Mouse (Mus musculus): Measurements from ENCODE around the gene Celf2. TPM values are rescaled to one million over a fixed set of nuclear protein-coding genes. Genes with fewer than 3 reads are reported as not detected.

Gene Celf2
- total RNA-seq, 2 experiments from 2014 or later = 67.2 to 76.9 TPM

DNA sequence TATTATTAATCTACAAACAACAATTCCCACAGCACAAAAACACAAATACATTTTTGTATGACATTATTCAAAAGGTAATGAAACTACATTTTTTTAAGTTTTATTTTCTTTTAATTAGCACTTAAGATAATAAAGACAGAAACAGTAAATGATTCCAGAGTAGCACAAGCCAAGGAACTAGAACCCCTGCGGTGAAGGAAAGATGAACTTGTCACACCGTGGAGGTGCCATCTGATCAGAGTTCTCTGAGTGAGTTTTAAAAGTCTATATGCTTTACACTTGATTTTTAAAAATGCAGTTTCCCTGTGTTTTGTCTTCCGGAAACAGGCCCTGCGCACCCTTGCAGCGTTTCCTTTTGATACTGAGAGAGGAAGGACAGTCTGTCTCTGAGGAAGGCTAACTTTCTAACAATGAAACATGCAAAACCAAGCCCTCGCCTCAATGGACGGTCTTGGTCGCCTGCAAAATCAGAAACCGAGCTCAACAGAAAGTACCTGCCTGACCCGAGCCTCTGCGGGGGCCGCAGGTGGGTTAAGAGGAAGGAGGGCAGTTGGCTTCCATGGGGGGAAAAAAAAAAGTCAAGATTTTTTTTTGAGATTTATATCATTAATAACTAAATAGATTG lies 966.7 kb downstream of the Celf2 start:
- no peak for DNase-seq

DNA sequence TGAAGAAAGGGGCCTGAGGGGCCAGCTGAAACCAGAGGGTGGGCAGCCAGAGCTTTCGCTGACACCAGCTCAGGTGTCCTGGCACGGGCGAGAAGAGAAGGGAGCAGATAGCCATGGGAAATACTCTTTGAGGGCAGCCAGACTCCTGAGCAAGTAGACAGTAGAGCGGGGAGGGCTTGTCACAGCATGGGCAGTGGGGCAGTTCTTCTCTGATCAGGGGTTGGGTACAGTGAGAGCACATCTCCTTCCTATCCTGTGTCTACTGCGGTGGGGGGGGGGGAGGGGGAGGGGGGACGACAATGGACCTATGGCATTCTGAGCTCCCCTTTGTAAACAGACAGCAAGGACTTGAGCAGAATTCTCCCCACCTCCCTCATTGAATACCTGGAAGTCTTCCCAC lies 968.5 kb downstream of the Celf2 start:
- no peak for DNase-seq

DNA sequence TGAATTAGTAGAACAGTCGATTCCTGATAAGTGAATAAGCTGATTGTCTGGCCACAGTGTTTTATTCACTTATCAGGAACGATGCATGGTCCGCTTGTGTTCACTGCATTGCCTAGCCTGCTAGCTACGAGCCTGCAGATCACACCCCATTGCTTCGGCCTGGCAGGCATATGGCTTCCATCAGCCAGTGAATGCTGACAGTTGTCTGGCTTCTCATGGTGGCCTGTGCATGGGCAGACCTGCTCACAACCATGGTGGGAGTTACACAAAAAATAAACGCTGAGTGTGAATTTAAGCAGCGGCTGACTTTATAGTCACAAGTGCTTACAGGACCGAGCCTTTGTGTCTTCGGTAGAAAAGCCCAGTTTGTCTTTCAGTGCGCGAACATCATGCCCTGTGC lies 969.3 kb downstream of the Celf2 start:
- no peak for DNase-seq

DNA sequence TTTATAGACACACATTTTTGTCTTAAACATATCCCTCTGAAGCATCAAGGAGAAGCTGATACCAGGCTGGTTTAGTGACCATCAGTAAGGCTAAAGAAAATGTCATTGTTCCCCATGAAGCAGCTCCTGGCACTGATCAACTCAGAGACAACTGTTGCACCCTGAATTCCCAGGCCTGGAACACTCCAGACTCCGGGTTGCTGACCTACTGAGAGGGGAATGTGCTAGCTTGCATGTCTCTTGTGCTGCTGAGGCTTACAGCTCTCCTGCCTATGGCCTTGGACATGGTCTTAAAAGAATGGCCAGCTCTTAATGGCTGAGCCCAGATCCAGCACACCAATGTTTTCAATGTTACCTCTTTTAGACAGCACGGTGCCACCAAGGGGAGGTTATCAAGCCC lies 970.9 kb downstream of the Celf2 start:
- no peak for DNase-seq

DNA sequence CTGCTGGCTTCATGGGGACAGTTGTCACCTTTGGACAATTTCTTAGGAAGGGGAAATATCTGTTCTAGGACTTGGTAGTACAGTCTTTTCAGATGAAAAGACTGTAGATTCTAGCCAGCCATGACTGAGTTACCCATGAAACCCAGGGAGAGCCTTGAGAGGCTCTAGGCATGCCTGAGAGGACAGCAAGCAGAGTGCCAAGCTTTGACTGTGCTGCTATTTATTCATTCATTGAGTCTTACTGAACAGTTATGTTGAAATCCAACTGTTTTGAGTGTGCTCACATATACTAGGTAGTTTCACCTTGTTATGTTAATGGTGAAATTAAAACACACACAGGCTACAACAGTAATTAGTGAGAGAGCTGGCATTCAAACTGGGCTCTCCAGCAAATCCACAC lies 971.3 kb downstream of the Celf2 start:
- DNase-seq = no peak

GRCm38 (mm10) chr2:6537326-6537725 lies 972.0 kb downstream of the Celf2 start:
- no peak for DNase-seq

DNA sequence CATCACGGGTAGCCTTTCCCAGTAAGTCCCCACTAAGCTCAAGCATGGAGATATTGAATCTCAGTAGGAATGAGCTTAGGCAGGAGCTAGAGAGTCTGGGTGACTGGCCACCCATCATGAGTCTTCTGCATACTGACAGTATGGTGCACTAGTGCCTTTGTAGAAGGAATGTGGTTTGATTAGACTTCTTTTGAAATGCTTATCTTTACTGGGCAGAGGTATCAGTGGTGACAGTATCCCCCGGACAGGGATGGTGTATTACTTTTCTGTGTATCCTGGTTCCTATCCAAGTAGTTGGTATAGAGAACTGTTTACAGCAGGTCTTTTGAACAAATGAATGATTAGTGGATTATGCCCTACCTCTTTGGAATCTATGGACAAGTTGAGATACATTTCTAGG lies 973.0 kb downstream of the Celf2 start:
- DNase-seq = no peak

DNA sequence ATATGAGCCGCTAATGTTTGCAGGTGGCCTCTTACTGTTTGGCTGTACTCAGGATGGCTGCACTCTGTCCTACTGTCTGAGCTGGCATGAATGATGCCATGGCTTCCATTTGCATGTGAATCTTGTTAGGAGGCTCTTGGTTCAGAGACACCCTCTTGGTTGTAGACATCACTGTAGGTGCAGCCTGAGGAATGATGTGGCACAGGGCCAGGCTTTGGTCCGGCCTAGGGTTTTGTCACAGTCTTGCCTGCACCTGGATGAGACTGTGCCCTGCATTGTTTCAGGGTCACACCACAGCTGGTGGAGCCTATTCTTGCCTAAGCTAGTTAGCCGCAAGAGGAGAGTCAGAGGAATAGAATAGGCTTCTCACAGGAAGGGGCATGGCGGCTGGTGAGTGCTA lies 977.0 kb downstream of the Celf2 start:
- DNase-seq = no peak

GRCm38 (mm10) chr2:6528076-6528475 lies 981.3 kb downstream of the Celf2 start:
- no peak for DNase-seq

GRCm38 (mm10) chr2:6526825-6527224 lies 982.5 kb downstream of the Celf2 start:
- no peak for DNase-seq

DNA sequence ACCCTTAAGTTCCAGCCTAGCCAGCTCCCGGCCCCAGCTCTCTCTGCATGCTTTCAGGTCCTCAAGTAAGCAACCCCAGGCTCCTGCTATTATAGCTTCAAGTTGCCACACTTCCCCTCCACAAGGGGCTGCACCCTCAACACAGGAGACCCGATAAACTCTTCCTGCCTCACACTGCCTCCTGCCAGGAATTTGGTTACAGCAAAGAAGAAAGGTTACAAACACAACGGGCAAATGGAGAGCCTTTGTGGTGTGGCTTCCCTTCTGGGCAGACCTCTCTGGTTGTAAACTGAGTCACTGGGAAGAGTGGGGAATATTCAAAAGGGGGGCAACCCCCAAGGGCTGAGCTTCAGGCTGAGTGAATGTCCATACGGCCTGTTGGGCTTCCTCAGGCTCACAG lies 983.1 kb downstream of the Celf2 start:
- no peak for DNase-seq

DNA sequence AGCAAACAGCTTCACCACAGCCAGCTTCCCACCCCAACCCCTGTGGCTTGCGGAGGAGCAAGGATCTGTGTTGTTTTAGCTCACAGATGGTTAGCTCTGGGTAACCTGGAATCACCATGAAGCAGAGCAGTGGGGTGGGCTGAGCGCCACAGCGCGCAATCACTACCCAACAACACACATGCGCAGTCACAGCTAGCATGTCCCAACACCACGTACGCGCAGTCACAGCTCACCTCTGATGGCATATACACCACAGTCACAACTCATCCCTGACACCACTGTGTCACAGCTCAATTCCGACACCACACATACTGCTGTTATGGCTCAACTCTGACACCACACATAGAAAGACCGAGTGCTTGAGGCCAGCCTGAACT lies 985.5 kb downstream of the Celf2 start:
- no peak for DNase-seq

DNA sequence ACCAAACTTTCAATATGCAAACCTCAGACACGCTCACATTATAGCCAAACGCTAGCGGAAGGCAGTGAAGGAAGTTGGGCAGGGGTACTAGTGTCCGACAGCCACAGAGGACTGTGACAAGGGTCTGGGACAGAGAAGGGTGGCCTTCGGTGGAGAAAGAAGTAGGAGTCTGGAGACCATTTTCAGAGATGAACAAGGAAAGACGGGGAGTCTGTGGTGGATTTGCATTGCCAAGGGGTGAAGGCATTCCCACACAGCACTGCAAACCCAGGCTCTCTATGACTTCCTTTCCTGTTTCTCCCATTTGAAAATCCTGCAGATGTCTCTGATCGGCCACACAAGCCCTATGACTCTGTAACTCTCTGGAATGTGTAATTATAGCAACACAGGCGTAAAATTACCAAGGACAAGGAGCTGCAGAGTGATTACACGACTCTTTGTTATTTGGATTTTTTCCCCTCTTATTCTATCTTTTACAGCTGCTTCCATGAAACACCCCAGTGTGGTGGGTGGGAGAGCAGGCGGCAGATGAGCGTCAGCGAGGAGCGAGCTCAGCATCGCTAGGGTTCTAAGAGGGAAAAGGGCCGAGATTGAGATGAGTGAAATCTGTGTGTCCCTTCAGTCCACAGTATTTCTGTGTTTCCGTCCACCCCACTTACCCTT lies 986.0 kb downstream of the Celf2 start:
- DNase-seq = no peak

DNA sequence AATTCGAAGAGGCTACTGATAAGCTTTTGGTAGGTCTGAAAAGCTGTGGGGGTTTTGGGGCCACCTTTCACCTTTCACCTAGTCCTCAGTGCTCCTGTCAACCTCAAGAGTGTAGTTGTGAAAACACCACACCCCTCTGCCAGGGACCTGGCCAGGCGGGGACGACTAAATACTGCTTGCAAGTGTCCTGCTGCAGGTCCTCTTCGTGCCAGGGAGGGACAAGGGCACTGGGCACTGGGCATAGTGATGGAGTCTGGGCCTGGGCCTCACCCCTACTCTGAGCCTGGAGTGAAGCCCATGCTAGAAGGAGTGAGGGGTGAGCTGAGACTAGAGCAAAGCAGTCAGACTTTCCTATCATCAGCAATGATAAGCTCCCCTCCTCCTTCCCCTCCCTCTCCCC lies 987.0 kb downstream of the Celf2 start:
- no peak for DNase-seq

DNA sequence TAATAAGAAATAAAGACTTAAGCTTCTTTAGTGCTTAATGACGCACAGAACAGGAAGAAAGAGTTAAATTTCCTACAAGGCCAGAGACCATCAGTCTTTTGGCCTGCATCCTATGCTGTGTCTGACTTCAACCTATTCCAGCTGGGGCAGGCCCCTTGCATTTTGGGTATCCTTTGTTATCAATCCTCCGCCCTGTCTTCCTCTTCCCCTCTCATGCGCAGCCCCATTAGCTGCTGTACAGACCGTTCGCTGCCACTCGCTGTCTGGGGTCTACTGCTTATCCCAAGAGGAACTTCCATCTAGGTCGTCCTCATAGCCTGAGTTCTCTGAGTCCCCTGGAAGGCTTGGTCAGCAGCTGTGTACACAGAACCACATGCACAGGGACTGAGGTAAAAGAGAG lies 996.2 kb downstream of the Celf2 start:
- DNase-seq = no peak

DNA sequence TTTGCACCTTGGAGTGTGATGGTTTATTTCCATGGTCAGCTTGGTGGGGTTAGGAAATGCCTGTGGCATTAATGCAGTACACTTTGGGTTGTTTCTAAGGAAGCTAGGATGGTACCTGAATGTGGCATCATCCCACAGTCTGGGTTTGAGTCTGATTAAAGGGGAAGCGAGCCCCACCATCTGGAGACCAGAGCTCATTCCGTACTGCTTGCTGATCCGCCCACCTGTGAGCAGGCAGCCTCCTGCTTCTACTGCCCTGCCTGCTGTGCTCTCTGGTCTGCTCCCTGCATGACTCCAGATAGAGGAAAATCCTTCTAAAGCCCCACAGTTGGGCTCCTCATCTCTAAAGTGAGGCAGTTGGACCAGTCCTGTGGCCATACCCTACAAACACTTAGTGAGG lies 1002.3 kb downstream of the Celf2 start:
- DNase-seq = no peak

DNA sequence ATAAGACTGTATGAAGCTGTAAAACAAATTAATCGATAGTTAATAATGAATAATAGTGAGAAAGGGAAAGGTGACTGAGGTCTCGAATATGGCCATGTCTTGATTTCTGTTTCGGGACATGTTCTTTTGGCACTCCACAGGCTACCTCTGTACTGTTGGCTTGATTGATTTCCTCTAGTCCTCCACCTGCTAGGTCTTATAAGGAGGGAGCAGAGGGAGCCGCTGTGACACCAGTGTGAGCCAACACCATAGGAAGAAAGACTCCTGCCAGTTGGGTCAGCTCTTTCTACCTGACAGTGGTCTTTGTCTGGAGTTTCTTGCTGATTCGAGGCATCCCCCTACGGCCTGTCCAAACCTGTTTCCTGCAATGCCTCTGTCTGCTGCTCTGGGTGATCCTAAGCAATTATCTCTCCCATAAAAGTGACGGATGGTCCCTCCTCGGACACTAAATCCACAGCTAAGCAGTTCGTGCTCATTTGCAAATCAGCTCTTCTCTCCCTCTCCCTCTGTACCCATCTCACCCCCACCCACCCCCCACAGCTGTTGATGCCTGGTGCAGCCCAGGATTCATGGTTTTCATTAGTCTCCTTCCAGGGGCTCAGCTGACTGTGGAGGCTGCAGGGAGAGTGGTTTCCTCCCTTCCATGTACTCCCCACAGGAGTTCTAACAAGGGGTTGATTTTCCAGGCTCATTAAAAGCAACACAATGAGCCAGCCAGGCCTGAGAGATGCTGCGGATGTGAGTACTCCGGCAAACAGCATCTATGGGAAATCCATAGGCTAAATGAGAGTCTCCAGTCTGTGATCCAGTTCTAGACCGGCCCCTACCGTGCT lies 1003.2 kb downstream of the Celf2 start:
- no peak for DNase-seq

DNA sequence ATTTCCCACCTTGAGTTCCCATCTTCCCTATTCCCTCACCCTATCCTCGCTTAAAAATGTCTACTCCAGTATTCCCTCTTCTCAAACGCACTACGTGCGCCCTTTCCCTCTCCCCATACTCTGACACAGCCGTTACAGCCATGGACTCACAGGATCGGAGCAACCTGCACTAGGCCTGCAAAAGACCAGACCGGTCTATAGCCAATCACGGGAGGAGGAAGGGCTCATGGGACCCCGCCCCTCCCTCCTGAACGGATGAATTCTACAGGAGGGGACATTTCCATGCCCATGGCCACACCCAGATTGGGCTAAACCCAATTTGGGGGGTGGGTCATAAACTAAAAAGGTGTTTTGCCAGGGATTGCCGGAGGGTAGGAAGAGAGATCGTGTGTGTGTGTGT lies 1003.8 kb downstream of the Celf2 start:
- DNase-seq = no peak

DNA sequence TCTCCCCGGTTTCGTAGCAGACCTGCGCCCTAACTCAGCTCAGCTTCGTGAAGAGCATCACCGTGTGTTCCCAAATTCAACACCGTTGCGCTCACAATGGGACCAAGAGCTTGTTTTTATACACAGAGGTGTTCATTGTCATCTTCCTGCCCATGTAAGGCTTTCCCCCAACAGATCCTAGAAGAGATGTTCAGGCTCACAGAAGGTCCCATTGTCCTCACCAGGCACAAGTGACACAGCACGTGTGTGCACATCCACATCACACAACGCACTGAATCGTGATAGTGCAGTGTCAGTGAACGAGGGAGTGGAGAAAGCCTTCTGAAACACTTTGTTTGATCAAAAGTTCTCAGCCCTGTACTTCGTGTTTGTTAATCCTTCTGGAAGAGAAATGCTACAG lies 1011.3 kb downstream of the Celf2 start:
- DNase-seq = no peak

GRCm38 (mm10) chr2:6497636-6498035 lies 1011.7 kb downstream of the Celf2 start:
- DNase-seq = no peak

- DNase-seq = no peak
Measured at GRCm38 (mm10) chr2:6493886-6494285, 1015.5 kb downstream of the Celf2 start.

- no peak for DNase-seq
Measured at GRCm38 (mm10) chr2:6490870-6491269, 1018.5 kb downstream of the Celf2 start.

- DNase-seq = no peak
Measured at GRCm38 (mm10) chr2:6490076-6490475, 1019.3 kb downstream of the Celf2 start.

Measured in adrenal gland, postnatal 10 days (tissue).